In the genomic region with DNA sequence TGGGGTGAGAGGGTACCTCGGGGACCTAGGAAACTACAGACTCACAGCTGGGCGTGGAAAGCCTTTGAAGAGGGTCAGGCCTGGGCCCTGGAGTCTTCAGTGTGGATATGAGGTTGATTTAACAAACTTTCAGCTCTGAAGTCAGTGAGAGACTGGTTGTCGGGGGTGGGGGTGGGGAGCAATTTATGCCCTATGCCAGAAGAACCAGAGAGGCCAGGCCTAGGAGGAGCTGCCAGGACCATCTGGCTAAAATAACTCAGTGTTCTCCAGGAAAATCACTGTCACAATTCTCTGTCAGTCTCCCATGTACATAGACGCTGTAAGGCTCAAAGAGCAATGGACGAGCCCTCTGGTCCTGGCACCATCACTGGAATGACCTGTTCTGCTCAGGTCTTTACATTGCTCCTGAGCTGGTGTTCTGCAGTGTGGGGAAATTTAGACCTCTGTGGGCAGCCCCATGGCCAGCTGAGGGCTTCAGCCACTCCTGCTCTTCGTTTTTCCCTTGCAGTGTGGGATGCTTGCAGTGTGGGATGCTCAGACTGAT, we compare ENCODE assay signal across 20 mouse cellular contexts. TPM values are rescaled to one million over a fixed set of nuclear protein-coding genes. Genes with fewer than 3 reads are reported as not detected.
DNase-seq lines count a peak whose midpoint lies in the region; ATAC-seq and TF ChIP-seq lines count a peak whose summit lies in the region.
"Had no signal": no experiment of that assay in that cellular context is flagged by ENCODE, and none has a peak within 500 bp of the region (broad histone marks: within the 10 kb centered on the region; RNA-seq: fewer than 3 reads in every experiment).

No protein-coding gene starts in this region.

- H3K4me2 ChIP-seq in heart, embryonic 16.5 days (ENCODE audit: low read depth, low read length): peak overlapping the region; percentile 9; the same call in 1 of the 2 replicates
- H3K4me2 ChIP-seq in neural tube, embryonic 15.5 days: no peak overlapping the region
- H3K4me2 ChIP-seq: embryonic facial prominence, embryonic 13.5 days; kidney, embryonic 15.5 days had no signal

- DNase-seq in heart, adult 11 months: peak; percentile 83
- no peak for DNase-seq in heart, postnatal 36 days
- peak in 1 of 2 experiments; percentile 13 for DNase-seq in layer of hippocampus, adult 2 months (ENCODE audit: low spot score in 2 of 2)
- DNase-seq in layer of hippocampus, postnatal 14 days (ENCODE audit: low spot score in 2 of 2): no peak
- DNase-seq in testis, postnatal 10 days (ENCODE audit: low spot score): peak; percentile 38
- DNase-seq: cerebellum, adult 2 months; gastrocnemius, postnatal 10 days; liver; liver, postnatal 0 days; lung, postnatal 10 days; midbrain, embryonic 14.5 days; thymus, adult 2 months had no signal

- intact Hi-C loops in heart, postnatal 36 days (cut with DNase I): no loop called here

- H3K36me3 ChIP-seq in heart, embryonic 16.5 days (ENCODE audit: control insufficient read depth, insufficient read depth): peaks cover 8% of the 10 kb centered on the region
- no peaks in the 10 kb centered on the region for H3K36me3 ChIP-seq in neural tube, embryonic 15.5 days
- H3K36me3 ChIP-seq: embryonic facial prominence, embryonic 13.5 days; kidney, embryonic 15.5 days had no signal

- peak overlapping the region; percentile 87 for H3K27ac ChIP-seq in layer of hippocampus, adult 2 months
- no peak overlapping the region for H3K27ac ChIP-seq in heart, embryonic 16.5 days (ENCODE audit: low read length)
- H3K27ac ChIP-seq in neural tube, embryonic 15.5 days (replicated peaks): no peak overlapping the region
- H3K27ac ChIP-seq: embryonic facial prominence, embryonic 13.5 days; hindbrain, embryonic 10.5 days; hindbrain, postnatal 0 days; kidney, embryonic 15.5 days had no signal

- H3K4me1 ChIP-seq in heart, embryonic 16.5 days (ENCODE audit: control insufficient read depth, insufficient read depth, low read length): peaks cover 34% of the 10 kb centered on the region
- peaks cover 25% of the 10 kb centered on the region for H3K4me1 ChIP-seq in neural tube, embryonic 15.5 days

- H3K27me3 ChIP-seq in heart, embryonic 16.5 days (ENCODE audit: control insufficient read depth, insufficient read depth, low read length): no peaks in the 10 kb centered on the region
- no peaks in the 10 kb centered on the region for H3K27me3 ChIP-seq in neural tube, embryonic 15.5 days (replicated peaks)
- H3K27me3 ChIP-seq: embryonic facial prominence, embryonic 13.5 days had no signal

- H3K9ac ChIP-seq in heart, embryonic 16.5 days (ENCODE audit: low read length): peak overlapping the region; percentile 3; the same call in 1 of the 2 replicates
- H3K9ac ChIP-seq in neural tube, embryonic 15.5 days (replicated peaks): no peak overlapping the region
- H3K9ac ChIP-seq: embryonic facial prominence, embryonic 13.5 days; kidney, embryonic 15.5 days; liver, postnatal 0 days had no signal

- peak overlapping the region; percentile 58 for H3K4me3 ChIP-seq in layer of hippocampus, adult 2 months
- H3K4me3 ChIP-seq in heart, embryonic 16.5 days (ENCODE audit: low read length): no peak overlapping the region
- no peak overlapping the region for H3K4me3 ChIP-seq in neural tube, embryonic 15.5 days (replicated peaks)
- H3K4me3 ChIP-seq: embryonic facial prominence, embryonic 13.5 days; hindbrain, embryonic 10.5 days; kidney, embryonic 15.5 days; myocyte had no signal

- no peaks in the 10 kb centered on the region for H3K9me3 ChIP-seq in heart, embryonic 16.5 days (replicated peaks; ENCODE audit: control insufficient read depth, low read length)
- H3K9me3 ChIP-seq in neural tube, embryonic 15.5 days (replicated peaks): no peaks in the 10 kb centered on the region
- H3K9me3 ChIP-seq: embryonic facial prominence, embryonic 13.5 days; hindbrain, embryonic 10.5 days; kidney, embryonic 15.5 days had no signal

- no peak for TF ChIP-seq CTCF in layer of hippocampus, adult 2 months (conservative IDR thresholded peaks at IDR 0.05)

- WGBS in heart, embryonic 16.5 days: 61% methylated on average over 6 of the region's 6 CpGs
- WGBS in neural tube, embryonic 15.5 days: 85% methylated on average over 6 of the region's 6 CpGs

- no peak for ATAC-seq in heart, embryonic 16.5 days (replicated peaks; ENCODE audit: extremely low read depth, insufficient read depth, low FRiP score)
- ATAC-seq in neural tube, embryonic 15.5 days (ENCODE audit: low FRiP score): no peak
- ATAC-seq: hindbrain, postnatal 0 days; intestine, postnatal 0 days; liver, postnatal 0 days had no signal

RNA-seq across cellular contexts. Expression of a gene that starts 3.7 kb away (rescaled TPM):
- 10 to 100 TPM in 1 of 2 experiments, 1 to 10 TPM in 1; 6.7 to 12.0 TPM for total RNA-seq in heart, postnatal 36 days (2021)
- total RNA-seq in layer of hippocampus, adult 2 months (2021): 10 to 100 TPM; 48.7 to 48.8 TPM
- 10 to 100 TPM; 30.0 to 34.8 TPM for total RNA-seq in layer of hippocampus, postnatal 14 days (2021)
- 29.5 and 30.2 TPM in 2 replicates for polyA plus RNA-seq in heart, embryonic 16.5 days (2015; fragmentation: Nextera tagmentation; extraction: Ambion mirVana)
- 7.0 and 8.0 TPM in 2 replicates for polyA plus RNA-seq in neural tube, embryonic 15.5 days (2015; fragmentation: Nextera tagmentation; extraction: Ambion mirVana)

RNA-seq across cellular contexts. Expression of a gene that starts 58.4 kb away (rescaled TPM):
- 10 to 100 TPM; 22.2 to 27.3 TPM for total RNA-seq in heart, postnatal 36 days (2021)
- 100 to 1,000 TPM; 207 to 209 TPM for total RNA-seq in layer of hippocampus, adult 2 months (2021)
- 100 to 1,000 TPM; 127 to 160 TPM for total RNA-seq in layer of hippocampus, postnatal 14 days (2021)
- polyA plus RNA-seq in heart, embryonic 16.5 days (2015; fragmentation: Nextera tagmentation; extraction: Ambion mirVana): 14.6 and 15.9 TPM in 2 replicates
- polyA plus RNA-seq in neural tube, embryonic 15.5 days (2015; fragmentation: Nextera tagmentation; extraction: Ambion mirVana): 18.9 and 19.0 TPM in 2 replicates

Comparison
In these comparisons a context has a peak if more than half of its experiments do, and no peak if none do; other contexts are left out.
1. DNase-seq: peak in heart, adult 11 months (single experiment) and testis, postnatal 10 days (single experiment); none in heart, postnatal 36 days (0 of 2) and layer of hippocampus, postnatal 14 days (0 of 2).
2. RNA of a gene that starts 58.4 kb away (total RNA-seq): 207 to 209 TPM in layer of hippocampus, adult 2 months and 127 to 160 TPM in layer of hippocampus, postnatal 14 days; 22.2 to 27.3 TPM in heart, postnatal 36 days; every median in the first group is over 4 times any median in the second.